Mouse (Mus musculus) limb, embryonic 11.5 days (tissue): ENCODE data around the gene Mydgf. TPM values are rescaled to one million over a fixed set of nuclear protein-coding genes. Genes with fewer than 3 reads are reported as not detected.

Experiments used
- ATAC-seq: fragments of 200-750 bp; cut with Nextera tagmentation; 2 replicates; pipeline ENCODE4 v1.8.0; 2017; ENCODE audit warnings: low read depth; ENCODE audit not compliant: insufficient number of reproducible peaks, low FRiP score, low TSS enrichment
- DNase-seq: peaks from one replicate; pipeline ENCODE4 v3.0.0-alpha.2; 2015; ENCODE audit warnings: low spot score
- H3K27ac ChIP-seq: fragments of 300-500 bp; sonication (generic); replicated peaks from 2 replicates; pipeline ENCODE4 v1.5.1; 2014; ENCODE audit warnings: low read depth, mild to moderate bottlenecking, low read length
- H3K27me3 ChIP-seq: fragments of 300-500 bp; sonication (generic); 2 replicates; pipeline ENCODE4 v1.6.1; 2014; ENCODE audit warnings: mild to moderate bottlenecking, low read length, mixed read lengths; ENCODE audit not compliant: control insufficient read depth, insufficient read depth
- H3K36me3 ChIP-seq: fragments of 300-500 bp; sonication (generic); 2 replicates; pipeline ENCODE4 v1.6.1; 2014; ENCODE audit warnings: mild to moderate bottlenecking, low read length, moderate library complexity, mixed read lengths; ENCODE audit not compliant: control insufficient read depth, insufficient read depth
- H3K4me1 ChIP-seq: fragments of 300-500 bp; sonication (generic); 2 replicates; pipeline ENCODE4 v1.6.1; 2014; ENCODE audit warnings: low read length, mixed read lengths; ENCODE audit not compliant: control insufficient read depth, insufficient read depth
- H3K4me2 ChIP-seq: fragments of 300-500 bp; sonication (generic); 2 replicates; pipeline ENCODE4 v1.6.1; 2014; ENCODE audit warnings: low read depth, mild to moderate bottlenecking, moderate library complexity; ENCODE audit not compliant: severe bottlenecking
- H3K4me3 ChIP-seq: fragments of 300-500 bp; sonication (generic); 2 replicates; pipeline ENCODE4 v1.5.1; 2014; ENCODE audit warnings: low read depth, low read length
- H3K9ac ChIP-seq: fragments of 300-500 bp; sonication (generic); 2 replicates; pipeline ENCODE4 v1.6.1; 2014; ENCODE audit warnings: mild to moderate bottlenecking, low read length
- H3K9me3 ChIP-seq: fragments of 300-500 bp; sonication (generic); 2 replicates; pipeline ENCODE4 v1.6.1; 2016; ENCODE audit warnings: low read length; ENCODE audit not compliant: control insufficient read depth
- WGBS: fragments of 180-500 bp; shearing (Covaris S2); extraction: QIAGEN DNeasy Blood & Tissue Kit; methylation state at CpG from one replicate; pipeline ENCODE4 v1.1.7; 2014; 5-methylcytosine and 5-hydroxymethylcytosine counted together
- polyA plus RNA-seq: library from polyadenylated mRNA; unstranded; fragments of >200 nt; fragmentation: Nextera tagmentation; extraction: Ambion mirVana; gene quantifications from 2 replicates; pipeline ENCODE4 v1.2.1, GENCODE M21; 2014

Gene Mydgf
- polyA plus RNA-seq, 1 experiment from 2014 or later, result 65.9 TPM

- H3K4me3 ChIP-seq, result peak overlapping the region; percentile 76
- H3K27ac ChIP-seq, result no peak overlapping the region
- no peaks in the 10 kb centered on the region for H3K36me3 ChIP-seq
- H3K27me3 ChIP-seq, result no peaks in the 10 kb centered on the region
- peaks cover 10% of the 10 kb centered on the region; the same call in 1 of the 2 replicates for H3K4me1 ChIP-seq
- no peaks in the 10 kb centered on the region for H3K9me3 ChIP-seq
- H3K4me2 ChIP-seq, result peak overlapping the region; percentile 78
- 71% methylated on average over 13 of the region's 13 CpGs for WGBS
- DNase-seq (no peak), ATAC-seq (no peak)
- H3K9ac ChIP-seq, result no peak overlapping the region; the same call in 1 of the 2 replicates
Observed at GRCm38 (mm10) chr17:56217670-56218069, 34.0 kb upstream of the Mydgf start.

GRCm38 (mm10) chr17:56214229-56214628 lies 30.5 kb upstream of the Mydgf start:
- Histone ChIP-seq H3K27ac (no peak overlapping the region), H3K9ac (no peak overlapping the region), H3K4me1 (peaks cover 9% of the 10 kb centered on the region; the same call in 1 of the 2 replicates), H3K27me3 (no peaks in the 10 kb centered on the region), H3K36me3 (peaks cover 14% of the 10 kb centered on the region), H3K4me3 (no peak overlapping the region), H3K4me2 (no peak overlapping the region), H3K9me3 (no peaks in the 10 kb centered on the region)
- 88% methylated on average over 1 of the region's 1 CpGs for WGBS
- DNase-seq (no peak), ATAC-seq (no peak)

- Histone ChIP-seq H3K27me3 (no peaks in the 10 kb centered on the region), H3K36me3 (peaks cover 16% of the 10 kb centered on the region), H3K9ac (no peak overlapping the region), H3K4me2 (no peak overlapping the region), H3K4me1 (peaks cover 5% of the 10 kb centered on the region; the same call in 1 of the 2 replicates), H3K9me3 (no peaks in the 10 kb centered on the region), H3K27ac (no peak overlapping the region), H3K4me3 (no peak overlapping the region)
- DNase-seq (no peak), ATAC-seq (no peak)
- 58% methylated on average over 6 of the region's 6 CpGs for WGBS
Observed at GRCm38 (mm10) chr17:56212676-56213075, 29.0 kb upstream of the Mydgf start.

GRCm38 (mm10) chr17:56211090-56211489 lies 27.4 kb upstream of the Mydgf start:
- 95% methylated on average over 2 of the region's 2 CpGs for WGBS
- peaks cover 19% of the 10 kb centered on the region for H3K36me3 ChIP-seq
- ATAC-seq (no peak), DNase-seq (no peak)
- no peak overlapping the region for H3K4me2 ChIP-seq
- no peak overlapping the region for H3K9ac ChIP-seq
- H3K4me3 ChIP-seq, result no peak overlapping the region
- no peaks in the 10 kb centered on the region for H3K27me3 ChIP-seq
- no peaks in the 10 kb centered on the region for H3K9me3 ChIP-seq
- H3K4me1 ChIP-seq, result no peaks in the 10 kb centered on the region
- no peak overlapping the region for H3K27ac ChIP-seq

- H3K9ac ChIP-seq, result no peak overlapping the region
- no peak overlapping the region for H3K4me2 ChIP-seq
- peaks cover 29% of the 10 kb centered on the region for H3K36me3 ChIP-seq
- H3K4me3 ChIP-seq, result no peak overlapping the region
- no peak overlapping the region for H3K27ac ChIP-seq
- H3K27me3 ChIP-seq, result no peaks in the 10 kb centered on the region
- DNase-seq, result no peak
- WGBS, result 93% methylated on average over 3 of the region's 3 CpGs
- no peak for ATAC-seq
- H3K9me3 ChIP-seq, result no peaks in the 10 kb centered on the region
- H3K4me1 ChIP-seq, result no peaks in the 10 kb centered on the region
Observed at GRCm38 (mm10) chr17:56208821-56209220, 25.1 kb upstream of the Mydgf start.

- Histone ChIP-seq H3K27ac (no peak overlapping the region), H3K4me3 (no peak overlapping the region), H3K36me3 (peaks cover 34% of the 10 kb centered on the region), H3K27me3 (no peaks in the 10 kb centered on the region), H3K9me3 (no peaks in the 10 kb centered on the region), H3K4me2 (no peak overlapping the region), H3K9ac (0 out of 2 replicates have a peak overlapping the region, but pooled peaks have one; percentile 2), H3K4me1 (no peaks in the 10 kb centered on the region)
- ATAC-seq, result no peak
- 94% methylated on average over 9 of the region's 9 CpGs for WGBS
- DNase-seq, result no peak
Observed at GRCm38 (mm10) chr17:56207963-56208530, 24.3 kb upstream of the Mydgf start.

- 87% methylated on average over 6 of the region's 6 CpGs for WGBS
- H3K4me2 ChIP-seq, result no peak overlapping the region
- H3K27ac ChIP-seq, result no peak overlapping the region
- no peak for DNase-seq
- no peaks in the 10 kb centered on the region for H3K9me3 ChIP-seq
- H3K9ac ChIP-seq, result no peak overlapping the region
- no peaks in the 10 kb centered on the region for H3K4me1 ChIP-seq
- H3K27me3 ChIP-seq, result no peaks in the 10 kb centered on the region
- H3K4me3 ChIP-seq, result no peak overlapping the region
- peaks cover 37% of the 10 kb centered on the region for H3K36me3 ChIP-seq
- ATAC-seq, result no peak
Observed at GRCm38 (mm10) chr17:56206986-56207674, 23.4 kb upstream of the Mydgf start.

- Histone ChIP-seq H3K9me3 (no peaks in the 10 kb centered on the region), H3K9ac (no peak overlapping the region), H3K4me1 (no peaks in the 10 kb centered on the region), H3K4me3 (no peak overlapping the region), H3K36me3 (peaks cover 35% of the 10 kb centered on the region), H3K27ac (no peak overlapping the region), H3K4me2 (no peak overlapping the region), H3K27me3 (no peaks in the 10 kb centered on the region)
- 94% methylated on average over 10 of the region's 10 CpGs for WGBS
- DNase-seq (no peak), ATAC-seq (no peak)
Observed at GRCm38 (mm10) chr17:56206276-56206884, 22.7 kb upstream of the Mydgf start.
